Mouse (Mus musculus) spleen, postnatal 36 days (tissue): Measurements from ENCODE around the gene Plekha5.
"Not testable (repeated sequence)": the region's sequence is repeated elsewhere in the genome, so short reads cannot be mapped to it uniquely, and the experiment has no call there.

ENCODE experiments used
- DNase-seq, 2 experiments: peaks; one replicate each; pipeline ENCODE4 v3.0.0; 2022; ENCODE audit warnings: low spot score in 2 of 2, mixed read lengths in 1 of 2

The Plekha5 gene

GRCm38 (mm10) chr6:140490220-140490619, 66.4 kb downstream of the Plekha5 start:
- DNase-seq = no peak

- no peak for DNase-seq
These were observed 67.2 kb downstream of the Plekha5 start for GRCm38 (mm10) chr6:140490921-140491537.

GRCm38 (mm10) chr6:140492043-140492442, 68.2 kb downstream of the Plekha5 start:
- no peak for DNase-seq

DNA sequence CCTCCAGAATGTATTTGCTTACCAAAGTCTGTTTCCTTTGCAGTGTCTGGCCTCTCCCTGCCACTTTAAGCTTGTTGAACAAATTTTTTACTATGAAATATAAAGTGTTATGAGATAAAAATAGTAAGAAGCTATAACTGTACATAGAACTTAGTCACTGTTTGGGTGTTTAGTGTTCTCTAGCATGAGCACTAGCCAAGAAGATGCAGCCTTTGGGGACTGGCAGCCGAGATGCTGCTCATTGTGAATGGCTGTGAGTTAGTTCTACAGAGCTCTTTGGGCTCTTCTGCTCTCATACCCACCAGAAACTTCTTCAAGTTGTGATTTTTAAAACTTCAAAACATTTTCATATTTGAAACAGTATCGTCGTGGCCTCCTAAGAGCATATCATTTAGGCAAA, 74.2 kb downstream of the Plekha5 start:
- DNase-seq = no peak

DNA sequence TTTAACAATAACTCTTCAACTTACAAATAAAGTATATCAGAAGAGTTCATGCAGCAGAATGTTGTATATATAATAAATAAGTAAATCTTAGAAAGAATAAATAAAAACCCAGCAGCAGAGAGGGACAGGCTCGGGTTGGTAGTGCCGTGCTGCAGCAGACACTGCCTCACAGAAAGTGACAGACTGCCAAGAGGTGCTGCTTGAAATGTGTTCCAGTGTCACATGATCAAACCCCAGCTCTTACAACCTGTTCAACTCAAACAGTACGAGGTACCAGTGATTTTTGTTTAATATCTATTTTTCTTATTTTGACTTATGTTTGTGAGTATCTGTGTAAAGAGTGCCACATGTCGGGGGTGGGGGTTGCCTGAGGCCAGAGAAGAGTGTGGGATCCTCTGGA, 75.1 kb downstream of the Plekha5 start:
- no peak for DNase-seq

DNA sequence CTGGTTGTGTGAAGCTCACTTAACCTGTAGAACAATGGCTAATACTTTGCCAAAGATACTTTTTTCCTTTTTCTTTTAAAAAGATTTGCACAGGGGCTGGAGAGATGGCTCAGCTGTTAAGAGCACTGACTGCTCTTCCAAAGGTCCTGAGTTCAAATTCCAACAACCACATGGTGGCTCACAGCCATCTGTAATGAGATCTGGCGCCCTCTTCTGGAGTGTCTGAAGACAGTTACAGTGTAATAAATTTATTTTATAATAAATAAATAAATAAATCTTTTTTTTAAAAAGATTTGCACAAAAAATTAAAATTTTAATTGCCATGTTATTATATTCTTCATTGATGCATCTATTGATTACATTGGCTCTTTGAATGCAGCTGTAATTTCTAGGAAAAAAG, 77.0 kb downstream of the Plekha5 start:
- DNase-seq = not testable (repeated sequence)

- no peak for DNase-seq
These were observed 78.0 kb downstream of the Plekha5 start for GRCm38 (mm10) chr6:140501841-140502240.

DNA sequence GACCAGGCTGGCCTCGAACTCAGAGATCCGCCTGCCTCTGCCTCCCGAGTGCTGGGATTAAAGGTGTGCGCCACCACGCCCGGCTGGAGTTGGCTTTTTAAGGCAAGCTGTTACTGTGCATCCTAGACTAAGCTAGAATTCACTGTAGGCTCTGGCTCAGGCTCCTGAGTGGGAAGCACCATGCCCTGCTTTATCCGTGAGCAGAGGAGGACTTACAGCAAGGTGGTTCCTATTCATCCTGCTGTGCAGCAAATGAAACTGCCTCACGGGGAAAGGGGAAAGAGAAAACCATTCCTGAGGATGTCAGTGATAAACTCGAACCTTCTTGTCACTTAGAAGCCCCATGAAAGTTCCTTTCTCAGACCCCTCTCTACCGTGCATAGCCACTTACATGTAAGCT, 80.9 kb downstream of the Plekha5 start:
- no peak for DNase-seq

GRCm38 (mm10) chr6:140507605-140508004, 83.8 kb downstream of the Plekha5 start:
- DNase-seq = no peak

DNA sequence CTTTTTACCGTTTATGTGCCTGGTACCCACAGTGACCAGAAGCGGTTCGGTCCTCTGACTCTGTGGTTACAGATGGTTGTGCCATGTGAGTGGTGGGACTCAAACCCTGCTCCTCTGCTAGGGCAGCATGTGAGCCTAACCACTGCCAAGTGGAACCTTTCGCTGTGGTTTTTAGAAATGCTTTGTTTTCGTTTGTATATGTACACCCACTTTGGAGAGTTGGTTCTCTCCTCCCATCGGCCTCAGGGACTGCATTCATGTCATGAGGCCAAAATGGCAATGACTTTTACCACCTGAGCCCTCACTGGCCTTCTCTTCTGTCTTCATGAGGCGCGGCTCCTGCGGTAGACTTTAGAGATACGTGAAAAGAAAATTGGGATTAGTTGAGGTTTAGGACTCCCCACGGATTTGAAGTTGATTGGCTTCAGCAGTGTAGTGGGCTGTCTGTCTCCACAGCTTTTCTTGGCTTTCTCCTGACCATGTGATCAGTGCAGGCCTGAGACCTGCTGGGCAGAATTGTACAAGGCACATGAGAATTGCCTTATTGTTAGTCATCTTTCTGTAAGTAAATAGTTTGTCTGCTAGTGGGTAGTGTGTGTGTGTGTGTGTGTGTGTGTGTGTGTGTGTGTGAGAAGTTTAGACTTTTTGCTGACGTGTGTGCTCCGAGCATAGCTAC, 84.8 kb downstream of the Plekha5 start:
- DNase-seq = no peak

DNA sequence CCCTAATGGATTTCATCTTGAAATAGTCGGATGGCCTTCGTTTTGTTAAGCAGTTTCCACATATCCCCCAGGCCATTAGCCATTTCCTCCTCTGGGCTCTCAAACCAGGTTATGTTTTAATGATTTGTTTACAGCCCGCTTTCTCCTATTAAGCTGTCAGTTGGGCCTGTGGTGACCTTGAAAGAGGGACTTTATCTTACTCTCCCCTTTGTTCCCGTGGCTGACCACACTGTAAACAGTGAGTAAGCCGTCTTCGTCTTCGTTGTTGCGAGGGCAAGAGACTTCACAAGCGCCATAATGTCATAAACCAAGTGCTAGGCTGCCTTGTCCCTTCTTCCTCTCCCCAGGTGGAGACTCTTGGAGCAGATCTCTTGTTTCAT, 85.3 kb downstream of the Plekha5 start:
- no peak for DNase-seq

GRCm38 (mm10) chr6:140512016-140512415, 88.2 kb downstream of the Plekha5 start:
- no peak for DNase-seq

- DNase-seq = no peak
These were observed 88.6 kb downstream of the Plekha5 start for GRCm38 (mm10) chr6:140512427-140512826.

- DNase-seq = peak; percentile 11 to 18
These were observed 90.6 kb downstream of the Plekha5 start for GRCm38 (mm10) chr6:140514205-140515110.

DNA sequence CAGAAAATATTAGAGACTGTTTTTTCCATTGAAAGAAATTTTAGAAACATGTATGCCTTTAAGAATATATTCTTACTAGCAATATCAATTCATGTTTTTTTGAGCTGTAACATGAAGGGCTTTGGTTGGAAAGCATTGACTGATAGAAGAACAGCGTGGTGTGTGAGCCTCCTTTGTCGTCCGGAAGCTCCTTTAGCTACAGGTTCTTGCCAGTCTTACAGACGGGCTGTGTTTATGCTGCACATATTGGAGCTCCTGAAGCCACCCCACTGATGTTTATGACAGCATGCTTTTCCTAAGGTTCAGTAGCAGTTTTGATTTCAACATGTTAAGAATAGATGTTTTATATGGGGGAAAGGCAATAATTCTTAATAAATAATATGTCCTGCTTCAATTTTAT, 91.7 kb downstream of the Plekha5 start:
- DNase-seq = no peak

DNA sequence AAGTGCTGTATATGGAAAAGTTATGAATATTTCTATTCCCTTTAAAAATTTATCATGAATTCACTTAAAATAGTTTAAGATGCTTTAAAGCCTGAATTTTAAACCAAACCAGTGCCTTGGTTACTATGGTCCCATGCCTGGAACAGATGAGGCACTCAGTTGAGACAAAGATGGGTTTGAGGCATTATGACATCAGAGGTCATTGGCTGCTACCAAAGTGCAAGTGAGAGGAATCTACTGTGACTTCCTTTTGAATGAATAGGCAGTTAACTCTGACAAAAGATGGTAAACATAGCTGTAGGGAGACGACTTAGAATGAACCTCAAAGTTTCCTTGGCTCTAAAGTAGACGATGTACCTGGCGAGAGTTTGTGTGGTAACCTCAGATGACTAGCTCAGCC, 92.3 kb downstream of the Plekha5 start:
- DNase-seq = no peak

GRCm38 (mm10) chr6:140517188-140517587, 93.3 kb downstream of the Plekha5 start:
- DNase-seq = peak in 1 of 2 experiments; percentile 11

DNA sequence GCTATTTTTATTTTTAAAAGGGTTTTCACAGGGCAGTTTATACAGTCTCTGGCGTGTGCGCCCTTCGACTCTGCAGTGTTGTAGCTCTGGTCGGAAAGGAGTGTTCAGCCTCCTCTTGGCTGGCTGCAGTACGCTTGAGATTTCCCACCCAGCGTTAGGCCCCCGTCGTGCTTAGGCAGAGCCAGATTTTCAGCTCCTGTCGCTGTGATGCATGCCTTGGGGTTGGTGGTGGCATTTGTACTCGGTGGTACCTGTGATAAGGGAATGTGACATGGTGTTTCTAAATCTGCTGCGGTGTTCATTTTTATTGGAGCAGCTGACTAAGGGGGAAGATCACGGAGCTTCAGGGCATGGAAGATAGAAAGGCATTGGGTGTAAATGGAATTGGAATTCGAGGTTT, 95.2 kb downstream of the Plekha5 start:
- no peak for DNase-seq

- DNase-seq = no peak
These were observed 95.8 kb downstream of the Plekha5 start for GRCm38 (mm10) chr6:140519488-140520159.

DNA sequence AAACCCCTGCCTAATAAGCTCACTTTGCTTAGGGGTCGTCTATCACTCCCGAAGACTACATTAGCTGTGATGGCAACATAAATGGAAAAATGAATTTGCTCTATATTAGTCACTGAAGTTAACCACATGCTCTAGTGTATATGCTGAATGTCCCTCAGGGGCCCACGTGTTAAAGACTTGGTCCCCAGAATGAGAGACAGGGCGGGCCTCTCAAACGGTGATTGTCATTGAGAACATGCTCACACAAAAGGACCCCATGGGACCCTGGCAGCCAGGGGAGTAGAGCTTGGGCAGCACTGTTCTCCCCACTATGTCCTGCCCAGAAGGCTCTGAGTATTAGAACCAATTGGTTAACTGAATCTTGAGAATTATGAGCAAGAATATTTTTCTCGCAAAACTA, 97.1 kb downstream of the Plekha5 start:
- DNase-seq = no peak

GRCm38 (mm10) chr6:140521832-140522231, 98.0 kb downstream of the Plekha5 start:
- no peak for DNase-seq

GRCm38 (mm10) chr6:140523600-140523999, 99.7 kb downstream of the Plekha5 start:
- no peak for DNase-seq
